Mouse (Mus musculus) left cerebral cortex, adult 2 months (tissue): Measurements from ENCODE around the gene Susd2. TPM values are rescaled to one million over a fixed set of nuclear protein-coding genes. Genes with fewer than 3 reads are reported as not detected.
A peak's percentile ranks its signal among the peaks of the same experiment; 100 is the strongest.

ENCODE experiments used
- DNase-seq, 2 experiments: peaks; one replicate each; pipeline ENCODE4 v3.0.0; 2021 to 2022; ENCODE audit warnings: low spot score in 2 of 2, mixed read lengths in 1 of 2; ENCODE audit errors: extremely low spot score in 1 of 2
- H3K27ac ChIP-seq: fragments of 200-600 bp; 2 replicates; pipeline ENCODE4 v1.8.1; 2022
- H3K4me3 ChIP-seq: fragments of 200-600 bp; 2 replicates; pipeline ENCODE4 v1.8.1; 2022
- CTCF ChIP-seq: fragments of 200-600 bp; IDR thresholded peaks from 2 replicates; pipeline ENCODE4 v1.8.1; 2022; ENCODE audit warnings: antibody characterized with exemption, mild to moderate bottlenecking, moderate library complexity
- intact Hi-C: fragments of 180-260 bp; cut with DNase I; formaldehyde crosslinking; loops from one replicate; pipeline ENCODE4 v1.15.1; 2025
- total RNA-seq, 2 experiments: library from RNA; stranded (reverse); gene quantifications; 2 replicates each; pipeline ENCODE4 v1.2.3; 2021

Susd2 gene
- total RNA-seq, 2 experiments from 2014 or later, result 8.4 to 8.9 TPM

DNA sequence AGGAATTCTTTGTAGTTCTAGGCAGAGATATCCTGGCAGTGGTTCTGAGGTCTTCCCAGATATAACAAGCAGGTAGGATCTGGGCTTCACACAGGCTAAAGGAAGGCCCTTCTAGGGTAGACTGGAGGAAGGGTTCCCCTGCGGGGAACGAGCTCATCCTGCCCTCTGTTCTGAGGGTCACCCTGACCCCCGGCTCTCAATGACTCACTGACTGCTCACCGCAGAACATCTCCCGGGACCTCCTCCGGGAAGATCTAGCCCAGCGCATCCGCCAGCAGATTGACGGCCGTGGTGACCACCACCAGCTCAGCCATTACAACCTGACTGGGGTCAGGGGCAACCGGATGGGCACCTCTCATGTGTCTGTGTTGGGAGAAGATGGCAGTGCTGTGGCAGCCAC is 34.8 kb downstream of the Susd2 start:
- H3K4me3 ChIP-seq, result no peak overlapping the region
- no peak overlapping the region for H3K27ac ChIP-seq
- intact Hi-C loops, result no loop called here
- no peak for TF ChIP-seq CTCF
- no peak for DNase-seq

DNA sequence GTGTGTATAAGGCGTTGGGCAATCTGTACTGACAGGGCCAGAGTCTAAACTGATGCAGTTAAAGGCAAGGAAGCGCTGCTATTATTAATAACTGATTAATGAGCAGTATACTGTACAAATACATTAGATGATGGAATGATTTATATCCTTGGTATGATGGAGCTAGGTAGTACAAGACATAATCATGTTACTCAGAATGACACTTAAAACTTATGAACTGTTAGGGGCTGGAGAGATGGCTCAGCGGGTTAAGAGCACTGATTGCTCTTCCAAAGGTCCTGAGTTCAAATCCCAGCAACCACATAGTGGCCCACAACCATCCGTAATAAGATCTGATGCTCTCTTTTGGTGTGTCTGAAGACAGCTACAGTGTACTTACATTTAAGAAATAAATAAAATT is 36.6 kb downstream of the Susd2 start:
- intact Hi-C loops, result no loop called here
- Histone ChIP-seq H3K4me3 (no peak overlapping the region), H3K27ac (no peak overlapping the region)
- no peak for DNase-seq
- no peak for TF ChIP-seq CTCF

DNA sequence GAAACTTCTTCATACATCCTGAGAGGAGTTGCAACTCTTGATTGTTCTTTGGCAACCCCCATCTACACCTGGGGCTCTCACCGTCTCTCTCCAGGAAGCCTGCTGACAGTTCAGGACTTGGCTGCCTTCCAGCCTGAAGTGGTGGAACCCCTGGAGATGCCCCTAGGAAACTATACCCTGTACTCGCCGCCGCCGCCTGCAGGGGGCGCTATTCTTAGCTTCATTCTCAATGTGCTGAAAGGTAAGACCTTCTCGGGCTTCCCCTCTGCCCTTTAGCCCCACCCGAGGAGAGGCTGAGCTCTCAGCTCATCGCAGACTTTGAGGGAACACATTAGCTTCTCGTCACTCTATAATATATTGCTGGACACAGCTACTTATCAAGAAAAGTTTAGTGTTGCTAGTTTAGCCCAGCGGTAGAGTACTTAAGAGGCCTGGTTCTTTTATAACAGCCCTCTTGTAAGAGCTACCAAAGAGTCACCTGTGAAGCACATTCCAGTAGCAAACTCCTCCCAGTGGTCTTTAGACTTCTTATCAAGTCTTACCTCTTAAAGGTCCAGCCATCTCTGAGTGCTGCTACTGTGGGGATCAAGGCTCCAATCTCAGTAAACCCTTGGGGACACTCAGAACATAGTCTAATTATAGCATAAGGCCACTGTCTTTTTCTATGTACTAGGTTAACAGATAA is 38.5 kb downstream of the Susd2 start:
- peak; percentile 33 for TF ChIP-seq CTCF
- Histone ChIP-seq H3K27ac (no peak overlapping the region), H3K4me3 (no peak overlapping the region)
- intact Hi-C loops, result no loop called here
- no peak for DNase-seq

DNA sequence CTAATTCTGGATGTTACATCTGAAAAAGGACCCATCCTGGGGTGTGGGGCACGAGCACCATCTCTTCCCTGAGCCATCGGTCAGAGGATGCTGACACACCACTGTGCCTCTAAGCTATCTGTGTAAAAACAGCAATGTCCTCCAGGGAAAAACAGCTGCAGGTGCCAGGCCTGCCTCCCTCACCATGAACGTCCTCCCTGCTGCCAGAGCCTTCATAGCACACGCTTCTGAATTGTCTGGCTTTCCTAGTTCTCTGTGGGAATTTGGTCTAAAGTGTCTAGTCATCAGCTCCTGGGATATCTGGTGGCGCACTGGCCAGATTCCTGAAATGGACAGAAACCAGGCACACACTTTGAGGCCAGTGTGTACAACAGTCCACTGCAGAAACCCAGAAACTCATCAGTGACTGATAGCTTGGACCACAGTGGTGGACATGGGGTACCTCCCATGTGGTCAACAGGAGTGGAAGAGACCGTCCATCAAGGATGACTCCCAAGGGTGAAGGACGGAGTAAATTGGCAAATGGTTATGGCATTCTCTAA is 43.5 kb downstream of the Susd2 start:
- Histone ChIP-seq H3K4me3 (no peak overlapping the region), H3K27ac (no peak overlapping the region)
- intact Hi-C loops, result no loop called here
- no peak for TF ChIP-seq CTCF
- no peak for DNase-seq

DNA sequence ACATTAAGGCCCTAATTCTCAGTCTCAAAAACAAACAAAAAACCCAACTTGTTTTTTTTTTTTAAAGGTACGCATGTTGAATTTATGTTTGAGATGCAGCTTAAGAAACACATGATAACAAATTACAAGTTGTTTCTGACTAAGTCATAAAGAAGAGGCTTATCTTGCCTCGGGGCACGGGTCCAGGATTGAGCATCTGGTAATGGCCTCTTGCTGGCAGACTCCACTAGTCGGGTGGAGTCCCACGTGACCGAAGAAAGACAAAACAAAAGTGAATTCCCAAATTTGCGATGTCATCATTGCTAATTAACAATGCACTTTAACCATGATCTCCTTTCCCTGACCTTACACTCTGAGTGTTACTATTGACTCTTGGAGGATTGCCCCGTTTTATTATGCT is 47.8 kb downstream of the Susd2 start:
- TF ChIP-seq CTCF, result no peak
- H3K4me3 ChIP-seq, result no peak overlapping the region
- intact Hi-C loops, result no loop called here
- H3K27ac ChIP-seq, result no peak overlapping the region
- no peak for DNase-seq

DNA sequence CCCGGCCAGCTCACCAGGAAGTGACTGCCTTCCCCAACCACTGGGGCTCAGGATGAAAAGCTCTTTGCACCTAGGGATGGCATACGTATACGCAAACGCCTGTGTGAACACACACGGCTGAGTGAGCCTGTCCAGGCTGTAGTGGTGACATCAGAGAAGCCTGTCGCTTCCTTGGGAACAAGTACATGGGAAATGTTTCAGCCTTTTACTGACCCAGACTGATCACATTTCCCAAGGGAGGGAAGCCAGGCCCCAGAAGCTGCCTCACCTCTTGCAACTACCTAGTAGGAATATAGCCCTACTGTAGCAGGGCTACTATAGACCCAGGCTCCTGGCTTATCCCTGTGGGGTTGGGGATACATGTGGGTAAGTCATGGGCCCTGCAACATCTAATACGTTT is 51.2 kb downstream of the Susd2 start:
- Histone ChIP-seq H3K4me3 (no peak overlapping the region), H3K27ac (no peak overlapping the region)
- TF ChIP-seq CTCF, result no peak
- DNase-seq, result no peak
- intact Hi-C loops, result no loop called here

DNA sequence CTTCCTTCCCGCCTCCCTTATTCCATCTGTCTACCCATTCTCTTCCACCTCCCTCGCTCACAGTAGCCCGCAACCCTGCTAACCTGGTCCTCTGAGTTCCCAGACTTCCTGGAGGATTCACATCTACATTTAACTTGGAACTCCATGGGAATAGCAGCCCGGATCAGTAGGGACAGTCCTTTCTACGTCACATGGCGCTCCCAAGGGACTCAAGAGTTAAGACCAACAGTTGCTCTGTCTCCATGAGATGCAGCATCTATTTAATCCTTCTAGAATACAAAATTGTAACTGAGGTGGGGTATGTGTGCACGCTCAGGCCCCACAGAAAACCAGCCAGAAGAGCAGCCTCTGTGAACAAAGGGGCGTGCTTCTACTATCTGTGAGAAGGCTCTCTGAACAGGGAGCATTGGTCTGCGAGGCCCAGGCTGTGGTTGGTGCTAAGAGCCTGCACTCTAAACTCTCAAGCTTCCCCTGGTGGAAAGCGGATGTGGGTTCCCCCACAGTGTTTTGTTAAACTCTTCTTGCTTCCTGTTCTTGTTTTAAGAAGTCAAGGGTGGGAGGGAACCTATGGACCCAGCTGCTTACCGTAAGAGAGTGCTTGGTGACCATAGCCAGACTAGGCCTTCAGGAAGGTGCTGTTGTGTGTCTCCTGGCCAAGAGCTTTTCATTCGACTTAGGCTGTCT is 52.5 kb downstream of the Susd2 start:
- no peak for DNase-seq
- TF ChIP-seq CTCF, result no peak; the same call in 1 of the 2 replicates
- no peak overlapping the region for H3K27ac ChIP-seq
- no peak overlapping the region for H3K4me3 ChIP-seq
- intact Hi-C loops, result no loop called here

DNA sequence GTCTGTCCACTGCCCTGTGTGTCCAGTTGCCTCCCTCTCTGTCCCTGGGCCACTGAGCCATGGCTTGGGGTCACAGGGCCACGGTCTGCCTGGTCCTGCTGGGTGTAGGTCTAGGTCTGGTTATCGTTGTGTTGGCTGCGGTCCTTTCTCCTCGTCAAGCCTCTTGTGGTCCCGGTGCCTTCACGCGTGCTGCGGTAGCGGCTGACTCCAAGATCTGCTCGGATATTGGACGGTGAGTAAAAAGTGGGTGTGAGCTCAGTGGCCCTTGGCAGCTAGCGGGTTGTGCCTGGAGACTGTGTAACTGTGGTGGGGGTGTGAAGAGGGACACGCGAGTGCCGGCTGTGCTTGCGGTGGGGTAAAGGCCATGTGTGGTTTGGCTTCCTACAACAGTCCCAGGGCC is 54.2 kb downstream of the Susd2 start:
- Histone ChIP-seq H3K27ac (no peak overlapping the region; the same call in 1 of the 2 replicates), H3K4me3 (peak overlapping the region; percentile 7; the same call in 1 of the 2 replicates)
- no peak for DNase-seq
- no peak for TF ChIP-seq CTCF
- intact Hi-C loops, result loop anchor here (5.0 kb wide), 2 partner anchors 118 to 248 kb away; partner anchors contain the start of gene Gstt2

DNA sequence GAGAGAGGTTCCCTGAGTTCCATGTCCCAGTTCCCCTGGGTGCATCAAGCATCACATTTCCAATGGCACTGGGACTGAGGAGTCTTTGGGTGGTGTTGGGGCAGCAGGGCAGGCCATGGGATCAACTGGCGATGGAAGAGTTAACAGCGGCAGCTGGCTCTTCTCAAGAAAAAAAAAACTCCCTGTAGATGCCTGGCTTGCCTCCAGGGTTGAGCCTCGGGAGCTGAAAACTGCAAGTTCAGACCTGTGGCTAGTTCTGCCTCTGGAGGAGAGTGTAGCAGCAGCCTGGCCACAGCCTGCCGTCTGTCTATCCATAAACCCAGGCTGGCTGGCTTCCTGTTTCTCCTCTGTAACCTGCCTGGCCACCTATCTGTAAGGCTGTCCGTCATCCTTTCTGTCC is 54.7 kb downstream of the Susd2 start, which contains the start of gene Ggt5:
Ggt5 (plus strand) TSS at position 212 of the 400 bp plus-strand sequence.
- no peak for TF ChIP-seq CTCF
- intact Hi-C loops, result loop anchor here (5.0 kb wide), 2 partner anchors 118 to 248 kb away; partner anchors contain the start of gene Gstt2
- DNase-seq, result no peak
- peak within 1 kb of the TSS; percentile 7; the same call in 1 of the 2 replicates for H3K4me3 ChIP-seq
- H3K27ac ChIP-seq, result no peak within 1 kb of the TSS; the same call in 1 of the 2 replicates

DNA sequence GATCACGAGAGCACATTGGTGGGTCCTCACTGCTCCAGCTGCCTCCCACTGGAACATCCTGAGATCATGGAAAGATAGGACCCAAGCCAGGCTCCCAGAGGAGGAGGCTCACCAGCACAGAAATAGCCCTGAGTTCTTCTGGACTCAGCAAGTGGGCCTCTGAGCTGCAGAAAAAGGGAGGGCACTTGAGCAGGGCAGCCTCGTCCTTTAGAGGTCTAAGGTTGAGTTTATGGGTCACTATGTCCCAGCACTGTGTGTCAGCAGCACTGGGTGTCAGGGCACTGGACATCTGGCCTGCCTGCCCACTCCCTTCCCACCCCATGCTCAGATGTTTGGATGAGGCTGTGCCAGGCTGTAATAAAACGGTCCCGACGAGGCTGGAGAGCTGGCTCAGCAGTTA is 55.5 kb downstream of the Susd2 start:
- no peak overlapping the region for H3K4me3 ChIP-seq
- intact Hi-C loops, result loop anchor here (5.0 kb wide), 2 partner anchors 119 to 249 kb away; partner anchors contain the start of gene Gstt2
- TF ChIP-seq CTCF, result no peak
- no peak overlapping the region for H3K27ac ChIP-seq
- DNase-seq, result no peak

DNA sequence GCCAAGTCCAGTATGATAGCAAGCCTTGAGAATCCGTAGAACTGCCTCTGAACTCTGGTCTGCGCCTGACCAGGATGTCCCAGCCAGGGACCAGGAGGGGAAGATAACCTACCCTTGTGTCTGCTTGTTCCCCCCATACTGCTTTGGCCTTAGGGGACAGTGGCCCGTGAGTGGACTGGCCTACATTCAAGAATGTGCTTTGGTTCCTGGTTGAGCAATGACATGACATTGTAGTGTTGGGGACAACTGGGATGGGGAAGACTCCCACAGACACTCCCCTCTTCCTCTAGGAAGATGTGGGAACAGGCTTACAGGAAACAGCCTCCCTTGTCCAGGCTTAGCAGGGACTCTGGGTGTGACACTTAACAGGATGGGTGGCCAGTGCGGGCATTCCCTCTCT is 56.0 kb downstream of the Susd2 start:
- Histone ChIP-seq H3K27ac (no peak overlapping the region), H3K4me3 (no peak overlapping the region)
- intact Hi-C loops, result loop anchor here (2.0 to 5.0 kb wide), 4 partner anchors 120 to 363 kb away; partner anchors contain the start of genes Cabin1 and Gstt2
- DNase-seq, result no peak
- TF ChIP-seq CTCF, result no peak

Other genes with a start within 250 kb of the Susd2 start
- gene Upb1, start 242.9 kb downstream of the Susd2 start, total RNA-seq, result under 1 TPM; 0.29 to 0.30 TPM
- 10 to 100 TPM; 65.4 to 73.4 TPM for gene Snrpd3, start 126.5 kb downstream of the Susd2 start, total RNA-seq
- gene Gucd1, start 126.0 kb downstream of the Susd2 start, total RNA-seq, result 10 to 100 TPM; 16.8 to 18.1 TPM
- 1 to 10 TPM; 9.4 to 9.9 TPM for gene Lrrc75b, start 83.7 kb downstream of the Susd2 start, total RNA-seq
- 1 to 10 TPM; 3.2 to 4.1 TPM for gene Ggt1, start 82.4 kb downstream of the Susd2 start, total RNA-seq
- 1 to 10 TPM; 2.7 to 3.8 TPM for gene Ggt5, start 54.7 kb downstream of the Susd2 start, total RNA-seq
- 10 to 100 TPM; 78.0 to 79.3 TPM for gene Cabin1, start 120.3 kb upstream of the Susd2 start, total RNA-seq
- gene Ddt, start 129.4 kb upstream of the Susd2 start, total RNA-seq, result 10 to 100 TPM; 43.3 to 49.3 TPM
- gene Gm20441, start 136.9 kb upstream of the Susd2 start, total RNA-seq, result not detected
- gene Gstt3, start 137.4 kb upstream of the Susd2 start, total RNA-seq, result 1 to 10 TPM; 1.7 to 2.8 TPM
- 10 to 100 TPM; 11.0 to 12.2 TPM for gene Gstt1, start 154.6 kb upstream of the Susd2 start, total RNA-seq
- not detected for gene Gstt4, start 178.5 kb upstream of the Susd2 start, total RNA-seq
- gene Gstt2, start 193.4 kb upstream of the Susd2 start, total RNA-seq, result 1 to 10 TPM; 4.6 to 4.8 TPM
- gene Mif, start 216.2 kb upstream of the Susd2 start, total RNA-seq, result 100 to 1,000 TPM; 475 to 526 TPM
- gene Derl3, start 249.4 kb upstream of the Susd2 start, total RNA-seq, result 1 to 10 TPM; 3.0 to 3.5 TPM